In genomic region chr13:60226251-60226836, GRCm38 (mm10) we compare ENCODE assay signal across 9 mouse cellular contexts. TPM values are rescaled to one million over a fixed set of nuclear protein-coding genes. Genes with fewer than 3 reads are reported as not detected.
DNase-seq lines count a peak whose midpoint lies in the region; ATAC-seq and TF ChIP-seq lines count a peak whose summit lies in the region.
"Had no signal": no experiment of that assay in that cellular context is flagged by ENCODE, and none has a peak within 500 bp of the region (broad histone marks: within the 10 kb centered on the region; RNA-seq: fewer than 3 reads in every experiment).

No protein-coding gene starts in this region.

- H3K9me3 ChIP-seq in lung, embryonic 15.5 days: no peaks in the 10 kb centered on the region
- no peaks in the 10 kb centered on the region for H3K9me3 ChIP-seq in intestine, embryonic 16.5 days (ENCODE audit: control insufficient read depth, low read length)
- peaks cover 4% of the 10 kb centered on the region; the same call in 1 of the 2 replicates for H3K9me3 ChIP-seq in stomach, embryonic 14.5 days (ENCODE audit: control insufficient read depth, low read depth, low read length)
- H3K9me3 ChIP-seq in midbrain, postnatal 0 days (ENCODE audit: low read length): no peaks in the 10 kb centered on the region

- 3% methylated on average over 9 of the region's 9 CpGs for WGBS in lung, embryonic 15.5 days
- 8% methylated on average over 9 of the region's 9 CpGs for WGBS in intestine, embryonic 16.5 days
- 5% methylated on average over 9 of the region's 9 CpGs for WGBS in stomach, embryonic 14.5 days
- WGBS in midbrain, postnatal 0 days: 46% methylated on average over 9 of the region's 9 CpGs

- H3K9ac ChIP-seq in lung, embryonic 15.5 days: no peak overlapping the region
- no peak overlapping the region for H3K9ac ChIP-seq in intestine, embryonic 16.5 days (ENCODE audit: low read depth, low read length)
- H3K9ac ChIP-seq in stomach, embryonic 14.5 days (replicated peaks; ENCODE audit: low read depth, low read length): no peak overlapping the region
- H3K9ac ChIP-seq in midbrain, postnatal 0 days (replicated peaks; ENCODE audit: low read length, poor library complexity, severe bottlenecking): no peak overlapping the region

- peak overlapping the region; percentile 24; the same call in 1 of the 2 replicates for H3K4me2 ChIP-seq in lung, embryonic 15.5 days
- H3K4me2 ChIP-seq in intestine, embryonic 16.5 days (ENCODE audit: low read depth, low read length): no peak overlapping the region
- peak overlapping the region; percentile 20; the same call in 1 of the 2 replicates for H3K4me2 ChIP-seq in stomach, embryonic 14.5 days (replicated peaks; ENCODE audit: low read depth, low read length)
- no peak overlapping the region for H3K4me2 ChIP-seq in midbrain, postnatal 0 days (ENCODE audit: low read depth, low read length, poor library complexity, severe bottlenecking)

- H3K36me3 ChIP-seq in lung, embryonic 15.5 days: no peaks in the 10 kb centered on the region
- H3K36me3 ChIP-seq in intestine, embryonic 16.5 days (ENCODE audit: control insufficient read depth, insufficient read depth, low read length): no peaks in the 10 kb centered on the region
- no peaks in the 10 kb centered on the region for H3K36me3 ChIP-seq in stomach, embryonic 14.5 days (ENCODE audit: control insufficient read depth, insufficient read depth, low read length)
- no peaks in the 10 kb centered on the region for H3K36me3 ChIP-seq in midbrain, postnatal 0 days (ENCODE audit: insufficient read depth, low read length)

- no peaks in the 10 kb centered on the region for H3K27me3 ChIP-seq in lung, embryonic 15.5 days
- no peaks in the 10 kb centered on the region; the same call in 1 of the 2 replicates for H3K27me3 ChIP-seq in intestine, embryonic 16.5 days (replicated peaks; ENCODE audit: control insufficient read depth, insufficient read depth, low read length)
- no peaks in the 10 kb centered on the region for H3K27me3 ChIP-seq in stomach, embryonic 14.5 days (ENCODE audit: control insufficient read depth, insufficient read depth, low read length)
- H3K27me3 ChIP-seq in midbrain, postnatal 0 days (ENCODE audit: insufficient read depth, low read length): no peaks in the 10 kb centered on the region

- DNase-seq in lung, postnatal 25 days (ENCODE audit: low spot score): no peak
- DNase-seq in right cerebral cortex, postnatal 4 days: no peak
- no peak for DNase-seq in midbrain, postnatal 0 days (ENCODE audit: low spot score)

- TF ChIP-seq CTCF in embryonic fibroblast, embryonic 13.5 days (IDR thresholded peaks at IDR 0.05; ENCODE audit: borderline replicate concordance, insufficient read depth, low read length): no peak
- TF ChIP-seq CTCF in midbrain, postnatal 0 days (IDR thresholded peaks at IDR 0.05): no peak

- peaks cover 30% of the 10 kb centered on the region for H3K4me1 ChIP-seq in lung, embryonic 15.5 days
- H3K4me1 ChIP-seq in embryonic fibroblast, embryonic 13.5 days (ENCODE audit: control insufficient read depth, insufficient read depth, low read length): peaks cover 7% of the 10 kb centered on the region; the same call in 1 of the 2 replicates
- peaks cover 20% of the 10 kb centered on the region for H3K4me1 ChIP-seq in intestine, embryonic 16.5 days (ENCODE audit: control insufficient read depth, insufficient read depth, low read length)
- H3K4me1 ChIP-seq in stomach, embryonic 14.5 days (ENCODE audit: control insufficient read depth, insufficient read depth, low read length): peaks cover 24% of the 10 kb centered on the region
- no peaks in the 10 kb centered on the region for H3K4me1 ChIP-seq in midbrain, postnatal 0 days (ENCODE audit: insufficient read depth, low read length)

- ATAC-seq in lung, embryonic 15.5 days (ENCODE audit: borderline replicate concordance, extremely low read depth, low FRiP score, low TSS enrichment): peak; percentile 79; the same call in 1 of the 2 replicates
- peak; percentile 73 for ATAC-seq in intestine, embryonic 16.5 days
- peak; percentile 80; the same call in 1 of the 2 replicates for ATAC-seq in stomach, embryonic 14.5 days (ENCODE audit: insufficient number of reproducible peaks, insufficient read depth, low FRiP score, low read depth)
- no peak for ATAC-seq in megakaryocyte-erythroid progenitor cell, adult 5-6 weeks (replicated peaks; ENCODE audit: low FRiP score, low TSS enrichment, poor library complexity, severe bottlenecking)
- no peak for ATAC-seq in midbrain, postnatal 0 days (ENCODE audit: low FRiP score)

- H3K4me3 ChIP-seq in lung, embryonic 15.5 days: no peak overlapping the region
- H3K4me3 ChIP-seq in embryonic fibroblast, embryonic 13.5 days (ENCODE audit: insufficient read depth, low read length): no peak overlapping the region
- no peak overlapping the region for H3K4me3 ChIP-seq in intestine, embryonic 16.5 days (ENCODE audit: low read length)
- H3K4me3 ChIP-seq in stomach, embryonic 14.5 days (ENCODE audit: low read depth, low read length): no peak overlapping the region
- H3K4me3 ChIP-seq in midbrain, postnatal 0 days (ENCODE audit: low read depth, low read length): no peak overlapping the region

- H3K27ac ChIP-seq in lung, embryonic 15.5 days: peak overlapping the region; percentile 84
- H3K27ac ChIP-seq in embryonic fibroblast, embryonic 13.5 days (ENCODE audit: insufficient read depth, low read length): peak overlapping the region; percentile 84
- peak overlapping the region; percentile 88 for H3K27ac ChIP-seq in intestine, embryonic 16.5 days (ENCODE audit: low read length)
- H3K27ac ChIP-seq in stomach, embryonic 14.5 days (ENCODE audit: low read length): peak overlapping the region; percentile 84
- no peak overlapping the region for H3K27ac ChIP-seq in midbrain, postnatal 0 days (ENCODE audit: low read depth, low read length)
- H3K27ac ChIP-seq: macrophage had no signal

- TF ChIP-seq POLR2A in embryonic fibroblast, embryonic 13.5 days (IDR thresholded peaks at IDR 0.05; ENCODE audit: low read depth, low read length): no peak

RNA-seq across cellular contexts. Expression of gene Gas1, which starts 49.2 kb away (rescaled TPM):
- polyA plus RNA-seq in lung, embryonic 15.5 days (2015; fragmentation: Nextera tagmentation; extraction: Ambion mirVana): 24.4 and 25.2 TPM in 2 replicates
- 74.0 and 241 TPM in 2 replicates for polyA plus RNA-seq in embryonic fibroblast, embryonic 13.5 days (2011; ENCODE audit: insufficient read length, low read depth, missing spikeins)
- 22.0 and 31.9 TPM in 2 replicates for polyA plus RNA-seq in intestine, embryonic 16.5 days (2015; fragmentation: Nextera tagmentation; extraction: Ambion mirVana)
- 82.3 and 109 TPM in 2 replicates for polyA plus RNA-seq in stomach, embryonic 14.5 days (2014; fragmentation: Nextera tagmentation; extraction: Ambion mirVana)
- total RNA-seq in megakaryocyte-erythroid progenitor cell, adult 5-6 weeks (2014; fragmentation: Nextera tagmentation): not detected in 2 replicates
- total RNA-seq in megakaryocyte-erythroid progenitor cell, adult 5-6 weeks (2017): not detected in 2 replicates
- total RNA-seq in midbrain, postnatal 0 days (2014; rRNA removed): 40.9 and 53.4 TPM in 2 replicates
- 12.3 and 12.9 TPM in 2 replicates for polyA plus RNA-seq in midbrain, postnatal 0 days (2015; fragmentation: Nextera tagmentation; extraction: Ambion mirVana)

Comparison
In these comparisons a context has a peak if more than half of its experiments do, and no peak if none do; other contexts are left out.
1. ATAC-seq: peak in lung, embryonic 15.5 days (single experiment), intestine, embryonic 16.5 days (single experiment) and stomach, embryonic 14.5 days (single experiment); none in megakaryocyte-erythroid progenitor cell, adult 5-6 weeks (single experiment) and midbrain, postnatal 0 days (single experiment).
2. H3K4me2 ChIP-seq: peak in lung, embryonic 15.5 days (single experiment) and stomach, embryonic 14.5 days (single experiment); none in intestine, embryonic 16.5 days (single experiment) and midbrain, postnatal 0 days (single experiment).